Mouse (Mus musculus): ENCODE measurements around the gene Man1c1.
A peak's percentile ranks its signal among the peaks of the same experiment; 100 is the strongest.

The Man1c1 gene

GRCm38 (mm10) chr4:134703835-134704546 is at the start of gene Man1c1:
Man1c1 (minus strand) TSS chr4:134704290.
- DNase-seq (ENCODE audit: low spot score): peak; percentile 99

- DNase-seq (ENCODE audit: low spot score): no peak
Measured at GRCm38 (mm10) chr4:134753516-134754261, 49.6 kb upstream of the Man1c1 start.

GRCm38 (mm10) chr4:134752911-134753426 is 48.9 kb upstream of the Man1c1 start:
- DNase-seq (ENCODE audit: low spot score): no peak

- no peak for DNase-seq (ENCODE audit: low spot score)
Measured at GRCm38 (mm10) chr4:134751682-134752380, 47.7 kb upstream of the Man1c1 start.

GRCm38 (mm10) chr4:134750825-134751224 is 46.7 kb upstream of the Man1c1 start:
- DNase-seq (ENCODE audit: low spot score): no peak

GRCm38 (mm10) chr4:134750263-134750662 is 46.2 kb upstream of the Man1c1 start:
- no peak for DNase-seq (ENCODE audit: low spot score)

GRCm38 (mm10) chr4:134749301-134750030 is 45.4 kb upstream of the Man1c1 start:
- no peak for DNase-seq (ENCODE audit: low spot score)

- no peak for DNase-seq (ENCODE audit: low spot score)
Measured at GRCm38 (mm10) chr4:134745900-134746661, 42.0 kb upstream of the Man1c1 start.

- DNase-seq (ENCODE audit: low spot score): no peak
Measured at GRCm38 (mm10) chr4:134743881-134744633, 40.0 kb upstream of the Man1c1 start.

GRCm38 (mm10) chr4:134741949-134742348 is 37.9 kb upstream of the Man1c1 start:
- no peak for DNase-seq (ENCODE audit: low spot score)

- DNase-seq (ENCODE audit: low spot score): no peak
Measured at GRCm38 (mm10) chr4:134740186-134740585, 36.1 kb upstream of the Man1c1 start.

GRCm38 (mm10) chr4:134739530-134739929 is 35.4 kb upstream of the Man1c1 start:
- no peak for DNase-seq (ENCODE audit: low spot score)

GRCm38 (mm10) chr4:134737365-134737910 is 33.3 kb upstream of the Man1c1 start:
- DNase-seq (ENCODE audit: low spot score): no peak

- DNase-seq (ENCODE audit: low spot score): no peak
Measured at GRCm38 (mm10) chr4:134736147-134736546, 32.1 kb upstream of the Man1c1 start.

GRCm38 (mm10) chr4:134734629-134735081 is 30.6 kb upstream of the Man1c1 start:
- DNase-seq (ENCODE audit: low spot score): no peak

GRCm38 (mm10) chr4:134734038-134734628 is 30.0 kb upstream of the Man1c1 start:
- peak; percentile 49 for DNase-seq (ENCODE audit: low spot score)

- no peak for DNase-seq (ENCODE audit: low spot score)
Measured at GRCm38 (mm10) chr4:134733371-134733770, 29.3 kb upstream of the Man1c1 start.

- DNase-seq (ENCODE audit: low spot score): no peak
Measured at GRCm38 (mm10) chr4:134730106-134730505, 26.0 kb upstream of the Man1c1 start.

GRCm38 (mm10) chr4:134725735-134726345 is 21.8 kb upstream of the Man1c1 start:
- DNase-seq (ENCODE audit: low spot score): no peak
